Mouse (Mus musculus) liver, embryonic 13.5 days (tissue): Measurements from ENCODE around the gene Fau. TPM values are rescaled to one million over a fixed set of nuclear protein-coding genes. Genes with fewer than 3 reads are reported as not detected.
"Not testable (repeated sequence)": the region's sequence is repeated elsewhere in the genome, so short reads cannot be mapped to it uniquely, and the experiment has no call there.

Experiments used
- ATAC-seq: fragments of 200-750 bp; cut with Nextera tagmentation; 2 replicates; pipeline ENCODE4 v1.8.0; 2017; ENCODE audit warnings: low read depth, mild to moderate bottlenecking, moderate number of reproducible peaks, moderate library complexity
- DNase-seq: peaks from one replicate; pipeline ENCODE4 v3.0.0; 2022
- H3K27ac ChIP-seq: fragments of 300-500 bp; sonication (generic); 2 replicates; pipeline ENCODE4 v1.5.1; 2015; ENCODE audit warnings: moderate library complexity, mild to moderate bottlenecking, inconsistent platforms
- H3K27me3 ChIP-seq: fragments of 300-500 bp; sonication (generic); 2 replicates; pipeline ENCODE4 v1.6.1; 2015; ENCODE audit warnings: mild to moderate bottlenecking, inconsistent platforms
- H3K36me3 ChIP-seq: fragments of 300-500 bp; sonication (generic); 2 replicates; pipeline ENCODE4 v1.6.1; 2015; ENCODE audit warnings: mild to moderate bottlenecking, inconsistent platforms
- H3K4me1 ChIP-seq: fragments of 300-500 bp; sonication (generic); replicated peaks from 2 replicates; pipeline ENCODE4 v1.6.1; 2015; ENCODE audit warnings: inconsistent platforms
- H3K4me2 ChIP-seq: fragments of 300-500 bp; sonication (generic); 2 replicates; pipeline ENCODE4 v1.6.1; 2015; ENCODE audit warnings: inconsistent platforms, mild to moderate bottlenecking, moderate library complexity
- H3K4me3 ChIP-seq: fragments of 300-500 bp; sonication (generic); replicated peaks from 2 replicates; pipeline ENCODE4 v1.5.1; 2015; ENCODE audit warnings: mild to moderate bottlenecking, inconsistent platforms
- H3K9ac ChIP-seq: fragments of 300-500 bp; sonication (generic); 2 replicates; pipeline ENCODE4 v1.6.1; 2015; ENCODE audit warnings: mild to moderate bottlenecking, inconsistent platforms
- H3K9me3 ChIP-seq: fragments of 300-500 bp; sonication (generic); replicated peaks from 2 replicates; pipeline ENCODE4 v1.6.1; 2016; ENCODE audit warnings: inconsistent platforms
- WGBS: fragments of 180-500 bp; shearing (Covaris S2); methylation state at CpG from one replicate; pipeline ENCODE4 v1.1.7; 2015; ENCODE audit not compliant: insufficient replicate concordance; 5-methylcytosine and 5-hydroxymethylcytosine counted together
- polyA plus RNA-seq: library from polyadenylated mRNA; unstranded; fragments of >200 nt; fragmentation: Nextera tagmentation; extraction: Ambion mirVana; gene quantifications from 2 replicates; pipeline ENCODE4 v1.2.1, GENCODE M21; 2015

The Fau gene
- polyA plus RNA-seq, 1 experiment from 2014 or later: 696 TPM

- H3K9ac ChIP-seq: no peak overlapping the region
- peaks cover 6% of the 10 kb centered on the region; the same call in 1 of the 2 replicates for H3K27me3 ChIP-seq
- H3K27ac ChIP-seq: no peak overlapping the region
- no peaks in the 10 kb centered on the region for H3K9me3 ChIP-seq
- H3K4me1 ChIP-seq: peaks cover 13% of the 10 kb centered on the region
- DNase-seq (no peak), ATAC-seq (no peak)
- no peak overlapping the region for H3K4me3 ChIP-seq
- no peaks in the 10 kb centered on the region for H3K36me3 ChIP-seq
- H3K4me2 ChIP-seq: no peak overlapping the region
- 64% methylated on average over 6 of the region's 6 CpGs for WGBS
Observed at GRCm38 (mm10) chr19:6028991-6029390, 28.7 kb upstream of the Fau start.

GRCm38 (mm10) chr19:6029426-6029825, 28.2 kb upstream of the Fau start:
- Histone ChIP-seq H3K4me1 (peaks cover 13% of the 10 kb centered on the region), H3K27me3 (peaks cover 6% of the 10 kb centered on the region; the same call in 1 of the 2 replicates), H3K4me2 (no peak overlapping the region), H3K27ac (no peak overlapping the region), H3K36me3 (no peaks in the 10 kb centered on the region), H3K4me3 (no peak overlapping the region), H3K9me3 (no peaks in the 10 kb centered on the region), H3K9ac (no peak overlapping the region)
- ATAC-seq (no peak), DNase-seq (no peak)
- WGBS: 69% methylated on average over 9 of the region's 9 CpGs

GRCm38 (mm10) chr19:6030520-6031280, 26.9 kb upstream of the Fau start:
- 48% methylated on average over 14 of the region's 14 CpGs for WGBS

GRCm38 (mm10) chr19:6035966-6036585, 21.6 kb upstream of the Fau start:
- H3K27me3 ChIP-seq: 0 out of 2 replicates have a peak, but pooled peaks cover 3% of the 10 kb centered on the region
- no peak overlapping the region for H3K9ac ChIP-seq
- DNase-seq (no peak), ATAC-seq (no peak)
- H3K36me3 ChIP-seq: no peaks in the 10 kb centered on the region
- H3K4me2 ChIP-seq: no peak overlapping the region
- WGBS: 47% methylated on average over 9 of the region's 9 CpGs
- peaks cover 16% of the 10 kb centered on the region; the same call in 1 of the 2 replicates for H3K4me1 ChIP-seq
- H3K9me3 ChIP-seq: no peaks in the 10 kb centered on the region
- no peak overlapping the region for H3K27ac ChIP-seq
- H3K4me3 ChIP-seq: no peak overlapping the region

More at GRCm38 (mm10) chr19:6030520-6031280, 26.9 kb upstream of the Fau start:
- Histone ChIP-seq H3K27ac (no peak overlapping the region), H3K9me3 (no peaks in the 10 kb centered on the region), H3K4me1 (peaks cover 16% of the 10 kb centered on the region), H3K4me2 (no peak overlapping the region), H3K27me3 (peaks cover 6% of the 10 kb centered on the region; the same call in 1 of the 2 replicates), H3K36me3 (no peaks in the 10 kb centered on the region), H3K9ac (no peak overlapping the region), H3K4me3 (no peak overlapping the region)
- DNase-seq (no peak), ATAC-seq (no peak)

- Histone ChIP-seq H3K9me3 (no peaks in the 10 kb centered on the region), H3K9ac (no peak overlapping the region), H3K4me2 (no peak overlapping the region), H3K4me1 (peaks cover 15% of the 10 kb centered on the region; the same call in 1 of the 2 replicates), H3K27me3 (no peaks in the 10 kb centered on the region), H3K4me3 (no peak overlapping the region), H3K27ac (no peak overlapping the region), H3K36me3 (no peaks in the 10 kb centered on the region)
- ATAC-seq (no peak), DNase-seq (no peak)
Observed at GRCm38 (mm10) chr19:6037695-6038094, 19.9 kb upstream of the Fau start.

GRCm38 (mm10) chr19:6038326-6038725, 19.3 kb upstream of the Fau start:
- no peak overlapping the region for H3K9ac ChIP-seq
- H3K27ac ChIP-seq: no peak overlapping the region
- no peak for DNase-seq
- H3K27me3 ChIP-seq: no peaks in the 10 kb centered on the region
- peaks cover 15% of the 10 kb centered on the region; the same call in 1 of the 2 replicates for H3K4me1 ChIP-seq
- H3K36me3 ChIP-seq: no peaks in the 10 kb centered on the region
- H3K4me3 ChIP-seq: no peak overlapping the region
- WGBS: 67% methylated on average over 7 of the region's 7 CpGs
- ATAC-seq: no peak
- H3K9me3 ChIP-seq: no peaks in the 10 kb centered on the region
- no peak overlapping the region for H3K4me2 ChIP-seq

GRCm38 (mm10) chr19:6040002-6040401, 17.6 kb upstream of the Fau start:
- ATAC-seq: no peak
- H3K9me3 ChIP-seq: no peaks in the 10 kb centered on the region
- H3K27ac ChIP-seq: no peak overlapping the region
- H3K4me2 ChIP-seq: no peak overlapping the region
- no peak overlapping the region for H3K9ac ChIP-seq
- peaks cover 21% of the 10 kb centered on the region for H3K4me1 ChIP-seq
- no peaks in the 10 kb centered on the region for H3K27me3 ChIP-seq
- H3K4me3 ChIP-seq: no peak overlapping the region
- no peak for DNase-seq
- no peaks in the 10 kb centered on the region for H3K36me3 ChIP-seq

- Histone ChIP-seq H3K27me3 (no peaks in the 10 kb centered on the region), H3K4me1 (peaks cover 20% of the 10 kb centered on the region), H3K36me3 (no peaks in the 10 kb centered on the region), H3K9me3 (no peaks in the 10 kb centered on the region), H3K4me3 (no peak overlapping the region), H3K9ac (no peak overlapping the region), H3K27ac (no peak overlapping the region), H3K4me2 (no peak overlapping the region)
- ATAC-seq: no peak
- no peak for DNase-seq
- 76% methylated on average over 9 of the region's 9 CpGs for WGBS
Observed at GRCm38 (mm10) chr19:6042293-6042692, 15.4 kb upstream of the Fau start.

GRCm38 (mm10) chr19:6044102-6044501, 13.5 kb upstream of the Fau start:
- not testable (repeated sequence) for H3K27me3 ChIP-seq, H3K9me3 ChIP-seq, H3K4me2 ChIP-seq, H3K4me3 ChIP-seq, H3K9ac ChIP-seq, DNase-seq, ATAC-seq, H3K27ac ChIP-seq
- Histone ChIP-seq H3K36me3 (peaks cover 13% of the 10 kb centered on the region), H3K4me1 (peaks cover 33% of the 10 kb centered on the region)
- 45% methylated on average over 4 of the region's 4 CpGs for WGBS

GRCm38 (mm10) chr19:6045366-6046293, 12.0 kb upstream of the Fau start:
- Histone ChIP-seq H3K9ac (peak overlapping the region; percentile 93), H3K4me1 (peaks cover 38% of the 10 kb centered on the region), H3K4me3 (peak overlapping the region; percentile 89), H3K9me3 (no peaks in the 10 kb centered on the region), H3K4me2 (peak overlapping the region; percentile 97), H3K36me3 (peaks cover 28% of the 10 kb centered on the region), H3K27me3 (no peaks in the 10 kb centered on the region), H3K27ac (peak overlapping the region; percentile 96)
- WGBS: 11% methylated on average over 20 of the region's 20 CpGs
- peak; percentile 52 for ATAC-seq
- DNase-seq: no peak
